ENCODE assay signal across 8 mouse cellular contexts in the genomic region with DNA sequence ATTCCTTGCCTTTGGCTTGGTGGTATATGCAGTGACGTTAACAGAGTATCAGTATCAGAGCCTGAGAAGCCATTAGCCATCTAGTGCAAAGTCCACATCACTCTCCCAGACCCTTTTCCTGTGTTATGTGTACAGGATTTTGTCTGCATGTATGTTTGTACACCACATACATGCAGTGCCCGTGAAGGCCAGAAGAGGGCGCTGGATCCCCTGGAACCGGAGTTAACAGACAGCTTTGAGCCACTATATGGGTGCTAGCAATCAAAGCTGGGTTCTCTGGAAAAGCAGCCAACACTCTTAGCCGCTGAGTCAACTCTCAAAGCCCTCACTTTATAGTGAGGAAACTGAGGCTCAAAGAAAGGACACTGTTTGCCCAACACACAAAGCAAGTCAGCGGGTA. TPM values are rescaled to one million over a fixed set of nuclear protein-coding genes. Genes with fewer than 3 reads are reported as not detected.
DNase-seq lines count a peak whose midpoint lies in the region; ATAC-seq and TF ChIP-seq lines count a peak whose summit lies in the region.

No protein-coding gene starts in this region.

- intact Hi-C loops in left cerebral cortex, adult 2 months (cut with DNase I) = loop anchor here (1.0 to 5.0 kb wide), 2 partner anchors 60 to 188 kb away; partner anchors contain the start of gene Ephb3

- H3K27ac ChIP-seq in left cerebral cortex, adult 2 months = no peak overlapping the region
- peak overlapping the region; percentile 78 for H3K27ac ChIP-seq in midbrain, embryonic 13.5 days

- no peaks in the 10 kb centered on the region for H3K27me3 ChIP-seq in midbrain, embryonic 13.5 days

- H3K36me3 ChIP-seq in midbrain, embryonic 13.5 days = no peaks in the 10 kb centered on the region

- H3K9ac ChIP-seq in midbrain, embryonic 13.5 days (replicated peaks) = no peak overlapping the region

- TF ChIP-seq CTCF in left cerebral cortex, adult 2 months (IDR thresholded peaks at IDR 0.05) = peak; percentile 44

- peaks cover 50% of the 10 kb centered on the region for H3K4me1 ChIP-seq in midbrain, embryonic 13.5 days (replicated peaks)

- DNase-seq in left cerebral cortex, adult 2 months (ENCODE audit: extremely low spot score in 1 of 2, low spot score in 2 of 2) = no peak
- no peak for DNase-seq in left cerebral cortex, adult 18-20 months (ENCODE audit: low spot score in 2 of 2)
- DNase-seq in R1 (ENCODE audit: low read depth, low spot score) = peak; percentile 83
- DNase-seq in urinary bladder, postnatal 10 days (ENCODE audit: low spot score) = no peak
- DNase-seq in cerebellum, adult 11 months = no peak
- no peak for DNase-seq in cerebellum, adult 11-12 months

- H3K4me3 ChIP-seq in left cerebral cortex, adult 2 months = no peak overlapping the region
- H3K4me3 ChIP-seq in midbrain, embryonic 13.5 days (replicated peaks) = no peak overlapping the region

- H3K9me3 ChIP-seq in midbrain, embryonic 13.5 days = no peaks in the 10 kb centered on the region

- WGBS in midbrain, embryonic 13.5 days = 68% methylated on average over 6 of the region's 6 CpGs

- no peak overlapping the region for H3K4me2 ChIP-seq in midbrain, embryonic 13.5 days (replicated peaks)

- ATAC-seq in granulocyte monocyte progenitor cell, adult 5-6 weeks (replicated peaks; ENCODE audit: poor library complexity, severe bottlenecking) = 0 out of 2 replicates have a peak, but pooled peaks have one; percentile 35
- no peak; the same call in 1 of the 2 replicates for ATAC-seq in midbrain, embryonic 13.5 days

RNA-seq across cellular contexts. Expression of gene Vps8, which starts 30.8 kb away (rescaled TPM):
- 10 to 100 TPM; 56.7 to 56.8 TPM for total RNA-seq in left cerebral cortex, adult 2 months (2021)
- 10 to 100 TPM; 56.1 to 58.1 TPM for total RNA-seq in left cerebral cortex, adult 18-20 months (2021)
- 15.7 and 30.6 TPM in 2 replicates for total RNA-seq in granulocyte monocyte progenitor cell, adult 5-6 weeks (2014; fragmentation: Nextera tagmentation)
- 15.7 and 24.6 TPM in 2 replicates for total RNA-seq in granulocyte monocyte progenitor cell, adult 5-6 weeks (2017)
- 31.4 and 33.4 TPM in 2 replicates for polyA plus RNA-seq in midbrain, embryonic 13.5 days (2015; fragmentation: Nextera tagmentation; extraction: Ambion mirVana)
